Mouse (Mus musculus): ENCODE measurements around the gene Tbx6.
A peak's percentile ranks its signal among the peaks of the same experiment; 100 is the strongest.

Gene Tbx6

DNA sequence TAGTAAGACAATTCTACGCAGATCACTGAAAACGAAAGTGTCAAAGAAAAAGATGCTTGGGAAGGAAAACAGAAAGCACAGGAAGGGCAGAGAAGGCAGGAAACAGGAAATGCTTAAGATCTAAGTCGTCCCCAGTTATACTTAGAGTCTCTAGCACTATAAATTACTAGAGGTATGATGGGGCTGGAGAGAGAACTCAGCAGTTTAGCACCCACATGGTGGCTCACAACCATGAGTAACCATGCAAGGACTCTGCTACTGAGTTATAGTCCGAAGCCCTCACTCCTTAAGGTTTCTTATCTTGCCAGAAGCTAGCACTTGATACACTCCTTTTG, 13.0 kb downstream of the Tbx6 start:
- DNase-seq (ENCODE audit: low spot score in 2 of 2) = no peak

- DNase-seq (ENCODE audit: low spot score in 2 of 2) = no peak
Measured at GRCm38 (mm10) chr7:126795387-126796317, 14.4 kb downstream of the Tbx6 start.

DNA sequence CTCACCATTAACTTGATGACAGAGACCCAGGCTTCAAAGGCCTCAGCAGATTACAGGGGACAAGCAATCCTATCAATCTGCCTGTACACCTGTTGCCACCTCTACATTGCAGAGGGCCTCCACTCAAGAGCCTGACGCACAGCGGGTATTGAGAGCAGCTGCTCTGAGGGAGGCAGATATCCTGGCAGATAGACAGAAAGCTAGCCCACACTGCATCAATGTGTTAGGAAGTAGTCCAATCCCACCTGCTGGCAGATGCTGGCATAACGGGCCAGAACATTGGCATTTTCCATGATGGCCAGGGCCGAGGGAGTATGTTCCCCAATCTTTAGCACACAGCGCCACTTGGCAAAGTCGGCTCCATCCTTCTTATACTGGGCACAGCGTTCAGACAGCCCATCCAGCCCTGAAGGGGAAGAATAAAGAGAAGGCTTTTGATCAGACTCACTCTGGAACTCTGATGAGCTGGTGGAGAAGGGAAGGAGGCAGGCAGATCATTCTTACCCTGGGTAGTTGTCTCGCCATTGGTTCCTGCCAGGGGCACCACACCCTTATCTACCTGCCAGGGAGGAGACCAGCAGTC, 15.2 kb downstream of the Tbx6 start:
- no peak for DNase-seq (ENCODE audit: low spot score in 2 of 2)

DNA sequence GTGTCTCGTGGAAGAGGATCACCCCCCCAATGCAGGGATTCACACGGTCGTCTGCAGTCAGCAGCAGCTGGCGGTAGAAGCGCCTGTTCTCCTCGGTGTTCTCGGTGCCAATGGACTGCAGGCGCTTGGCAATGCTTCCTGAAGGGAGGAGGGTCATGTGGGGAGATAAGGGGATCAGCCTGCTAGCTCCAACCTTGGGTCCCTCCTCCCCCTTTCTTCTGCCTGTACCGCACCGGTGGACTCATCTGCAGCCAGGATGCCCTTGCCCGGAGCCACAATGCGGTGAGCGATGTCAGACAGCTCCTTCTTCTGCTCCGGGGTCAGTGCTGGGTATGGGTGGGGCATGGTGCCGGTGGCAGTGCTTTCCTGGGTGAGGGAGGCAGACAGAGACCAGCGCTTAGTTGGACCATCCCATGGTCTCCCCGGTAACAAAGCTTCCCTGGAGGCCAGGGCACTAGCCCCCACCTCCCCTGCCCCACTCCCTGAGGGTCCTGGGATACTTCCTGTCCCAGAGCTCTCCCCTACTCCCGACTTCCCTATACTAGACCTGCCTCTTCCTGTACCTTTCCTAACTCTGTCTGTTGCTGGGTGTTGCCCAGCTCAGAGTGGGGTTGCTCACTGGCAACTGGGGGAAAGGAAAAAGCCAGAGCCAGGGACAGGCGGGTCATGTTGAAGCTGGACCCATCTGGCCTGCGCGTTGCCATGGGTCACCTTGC, 16.3 kb downstream of the Tbx6 start, which contains the start of gene Fam57b:
Gene Fam57b, plus strand, starts transcription at position 258 of the 716 bp plus-strand sequence.
- DNase-seq (ENCODE audit: low spot score in 2 of 2) = no peak

- DNase-seq (ENCODE audit: low spot score in 2 of 2) = no peak
Measured at GRCm38 (mm10) chr7:126798127-126799049, 17.1 kb downstream of the Tbx6 start.

GRCm38 (mm10) chr7:126799050-126799467, 17.8 kb downstream of the Tbx6 start:
- DNase-seq (ENCODE audit: low spot score in 2 of 2) = peak; percentile 95 to 97

DNA sequence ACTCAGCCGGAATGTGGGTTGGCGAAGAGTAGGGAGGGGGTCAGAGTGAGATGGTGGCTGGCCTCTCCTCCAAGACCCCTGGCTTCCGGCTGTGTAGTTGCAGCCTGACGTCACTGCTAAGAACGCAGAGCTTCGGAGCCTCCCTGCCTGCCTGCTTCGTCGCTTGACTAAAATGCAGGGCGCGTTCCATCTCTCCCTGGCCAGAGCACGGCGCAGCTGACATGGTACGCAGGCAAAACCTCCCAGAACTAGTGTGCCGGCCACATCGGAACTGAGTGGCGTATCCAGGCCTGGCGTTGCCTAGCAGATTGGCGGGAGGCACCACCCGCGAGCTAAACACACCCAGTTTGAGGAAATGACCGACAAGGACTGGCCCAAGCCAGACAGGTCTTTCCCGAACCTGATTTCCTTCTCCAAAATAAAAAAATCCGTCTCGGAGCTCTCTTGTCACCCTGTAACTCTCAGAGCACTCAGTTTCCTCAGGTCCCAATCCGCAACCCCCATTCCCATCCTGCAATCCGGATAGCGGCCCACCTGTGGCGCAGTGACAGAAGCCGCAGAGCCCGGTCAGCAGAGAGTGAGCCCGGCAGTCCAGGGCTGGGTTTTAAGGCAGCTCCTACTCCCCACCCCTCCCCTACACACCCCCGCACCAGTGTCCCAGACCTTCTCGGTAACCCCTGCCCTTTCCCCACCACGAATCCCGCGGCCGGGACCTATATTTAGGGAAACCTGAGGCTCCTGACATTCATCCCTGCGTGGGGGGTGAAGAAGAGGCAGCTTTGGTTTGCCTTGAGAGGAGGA, 18.4 kb downstream of the Tbx6 start:
- peak; percentile 81 to 87 for DNase-seq (ENCODE audit: low spot score in 2 of 2)

DNA sequence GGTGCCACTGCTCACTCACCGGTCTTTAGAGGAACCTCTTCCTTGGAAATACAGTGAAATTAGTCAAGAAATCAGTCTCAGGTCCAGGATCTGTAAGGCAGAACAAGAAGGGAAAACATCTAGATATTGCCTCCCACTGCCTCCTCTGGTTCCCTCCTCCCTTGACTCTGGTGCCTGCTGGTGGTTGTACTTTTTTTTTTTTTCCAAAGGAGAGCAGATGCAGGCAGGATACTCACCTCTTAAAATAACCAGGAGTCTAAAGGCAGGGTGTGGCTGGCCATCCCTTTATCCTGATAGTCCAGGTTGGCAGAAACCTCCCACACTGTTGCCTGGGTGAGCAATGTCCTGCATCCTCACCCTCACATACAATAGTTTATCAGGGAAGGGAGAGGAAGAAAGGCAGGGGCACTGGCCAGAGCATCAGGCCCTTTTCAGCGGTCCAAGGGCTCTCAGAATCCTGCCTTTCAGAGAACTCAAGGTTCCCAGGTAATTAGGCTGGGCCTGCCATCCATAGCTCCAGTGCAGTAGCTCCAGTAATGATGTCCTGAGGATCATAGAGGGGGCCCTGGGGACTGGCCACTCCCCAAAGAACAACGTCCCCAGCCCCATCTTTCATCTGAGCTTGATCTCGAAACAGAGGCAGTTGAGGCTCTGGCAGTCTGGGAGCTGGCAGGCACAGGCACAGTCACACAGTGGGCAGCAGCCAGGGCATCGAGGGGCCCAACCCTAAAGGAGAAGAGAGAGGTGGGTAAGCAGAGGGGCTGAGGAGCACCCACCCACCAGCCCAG, 19.2 kb downstream of the Tbx6 start:
- no peak for DNase-seq (ENCODE audit: low spot score in 2 of 2)

- no peak for DNase-seq (ENCODE audit: low spot score in 2 of 2)
Measured at GRCm38 (mm10) chr7:126801057-126801422, 19.8 kb downstream of the Tbx6 start.

GRCm38 (mm10) chr7:126802134-126802889, 21.0 kb downstream of the Tbx6 start:
- no peak for DNase-seq (ENCODE audit: low spot score in 2 of 2)

- DNase-seq (ENCODE audit: low spot score in 2 of 2) = no peak
Measured at GRCm38 (mm10) chr7:126803181-126803580, 21.9 kb downstream of the Tbx6 start.

- no peak for DNase-seq (ENCODE audit: low spot score in 2 of 2)
Measured at GRCm38 (mm10) chr7:126803751-126804150, 22.5 kb downstream of the Tbx6 start.

- no peak for DNase-seq (ENCODE audit: low spot score in 2 of 2)
Measured at GRCm38 (mm10) chr7:126806956-126807355, 25.7 kb downstream of the Tbx6 start.

DNA sequence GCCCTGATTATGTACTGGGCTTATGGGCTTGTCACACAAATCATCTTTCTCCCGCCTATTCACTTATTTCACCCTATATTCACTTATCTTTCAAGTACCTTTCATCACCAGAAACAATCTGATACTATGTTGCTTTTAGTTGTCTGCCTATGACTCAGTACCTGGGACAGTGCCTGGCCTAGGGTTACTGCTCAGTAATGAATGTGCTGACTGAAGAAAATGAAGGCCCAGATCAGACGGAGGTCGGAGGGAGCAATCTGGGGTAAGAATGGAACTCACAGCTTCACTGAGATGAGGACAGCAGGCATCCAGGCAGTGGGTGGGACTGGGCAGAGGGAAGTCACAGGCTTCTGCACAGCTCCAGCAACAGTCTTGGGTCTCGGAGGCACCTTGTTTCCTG, 26.1 kb downstream of the Tbx6 start:
- no peak for DNase-seq (ENCODE audit: low spot score in 2 of 2)

GRCm38 (mm10) chr7:126808703-126809455, 27.6 kb downstream of the Tbx6 start:
- peak; percentile 82 to 84 for DNase-seq (ENCODE audit: low spot score in 2 of 2)

DNA sequence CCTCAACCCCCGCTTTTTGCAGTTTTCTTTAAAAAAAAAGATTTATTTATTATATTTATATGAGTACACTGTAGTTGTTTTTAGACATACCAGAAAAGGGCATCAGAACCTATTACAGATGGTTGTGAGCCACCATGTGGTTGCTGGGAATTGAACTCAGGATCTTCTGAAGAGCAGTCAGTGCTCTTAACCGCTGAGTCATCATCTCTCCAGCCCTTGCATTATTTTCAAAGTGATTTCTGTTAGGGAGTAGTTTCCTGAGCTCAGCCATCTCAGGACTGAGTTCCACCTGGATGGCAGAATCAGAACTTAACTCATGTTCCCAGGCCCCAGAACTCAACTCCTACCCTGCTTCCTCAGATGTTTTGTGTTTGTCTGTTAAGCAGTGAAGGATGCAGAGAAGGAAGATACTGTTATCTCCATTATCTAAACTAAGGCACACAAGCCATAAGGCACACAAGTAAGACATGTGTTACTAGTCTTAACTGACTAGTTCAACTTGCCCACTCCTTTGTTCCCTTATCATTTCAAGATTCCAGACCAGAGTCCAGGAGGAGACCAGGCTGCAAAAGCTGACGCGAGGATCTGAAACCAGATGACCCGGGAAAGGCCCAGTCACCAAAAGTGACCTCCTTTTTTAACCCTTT, 28.6 kb downstream of the Tbx6 start:
- DNase-seq (ENCODE audit: low spot score in 2 of 2) = no peak

- DNase-seq (ENCODE audit: low spot score in 2 of 2) = no peak
Measured at GRCm38 (mm10) chr7:126815726-126816222, 34.5 kb downstream of the Tbx6 start.

DNA sequence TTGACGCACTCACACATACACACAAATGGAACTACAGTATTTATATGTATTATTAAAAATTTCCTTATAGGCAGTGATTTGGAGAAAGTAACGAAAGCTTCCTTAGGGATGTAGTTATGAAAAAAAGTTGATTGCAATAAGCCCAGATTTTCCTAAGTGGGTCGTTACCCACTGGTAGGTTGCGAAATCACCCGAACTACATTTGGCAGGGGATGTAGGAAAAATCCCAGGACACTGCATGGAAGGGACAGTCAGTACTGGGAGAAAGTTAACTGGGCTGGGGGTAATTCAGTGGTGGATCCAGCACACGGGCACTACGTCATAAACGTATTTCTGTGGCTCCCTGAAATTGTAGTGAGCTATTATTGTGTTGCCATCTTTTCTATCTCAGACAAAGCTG, 35.2 kb downstream of the Tbx6 start:
- no peak for DNase-seq (ENCODE audit: low spot score in 2 of 2)

All from frontal cortex, postnatal 14 days (tissue).